21 mouse cellular contexts compared by ENCODE assay signal in the genomic region with DNA sequence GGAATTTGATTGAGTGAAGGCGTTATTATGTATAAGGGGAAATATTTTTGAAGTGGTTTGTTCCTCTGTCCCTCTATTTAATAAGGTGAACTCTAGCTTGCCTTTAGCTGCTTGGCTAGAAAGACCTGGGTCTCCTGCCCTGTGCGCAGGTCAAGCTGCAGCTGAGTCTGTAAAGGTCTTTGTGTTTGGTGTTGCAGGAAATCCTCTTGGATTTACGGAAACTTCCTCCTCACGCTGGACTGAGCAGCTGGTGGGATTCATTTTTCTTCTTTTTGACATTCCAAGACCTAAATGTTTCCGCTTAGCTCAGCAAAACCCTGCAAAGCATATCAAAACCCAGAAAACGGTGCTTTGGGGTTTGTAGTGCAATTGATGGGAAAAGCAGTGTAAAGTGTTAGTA.
DNase-seq lines count a peak whose midpoint lies in the region; ATAC-seq and TF ChIP-seq lines count a peak whose summit lies in the region.
"Had no signal": no experiment of that assay in that cellular context is flagged by ENCODE, and none has a peak within 500 bp of the region (broad histone marks: within the 10 kb centered on the region; RNA-seq: fewer than 3 reads in every experiment).

No protein-coding gene starts in this region.

- H3K9ac ChIP-seq in lung, embryonic 14.5 days: no peak overlapping the region
- no peak overlapping the region for H3K9ac ChIP-seq in midbrain, embryonic 13.5 days (replicated peaks)
- H3K9ac ChIP-seq: embryonic facial prominence, embryonic 13.5 days; forebrain, embryonic 15.5 days; heart, embryonic 15.5 days; liver, embryonic 13.5 days had no signal

- no peak overlapping the region for H3K27ac ChIP-seq in lung, embryonic 14.5 days (ENCODE audit: low read depth)
- H3K27ac ChIP-seq in midbrain, embryonic 13.5 days: no peak overlapping the region
- H3K27ac ChIP-seq: embryonic facial prominence, embryonic 13.5 days; forebrain, embryonic 15.5 days; heart, adult 2 months; heart, embryonic 15.5 days; layer of hippocampus, adult 2 months; liver, embryonic 13.5 days had no signal

- H3K4me1 ChIP-seq in lung, embryonic 14.5 days (ENCODE audit: insufficient read depth): peaks cover 10% of the 10 kb centered on the region
- peaks cover 34% of the 10 kb centered on the region for H3K4me1 ChIP-seq in midbrain, embryonic 13.5 days (replicated peaks)
- H3K4me1 ChIP-seq: liver, embryonic 13.5 days had no signal

- no peaks in the 10 kb centered on the region for H3K9me3 ChIP-seq in lung, embryonic 14.5 days (ENCODE audit: low read depth, low read length)
- H3K9me3 ChIP-seq in midbrain, embryonic 13.5 days: no peaks in the 10 kb centered on the region
- H3K9me3 ChIP-seq: embryonic facial prominence, embryonic 13.5 days; forebrain, embryonic 15.5 days; heart, embryonic 15.5 days; liver, embryonic 13.5 days had no signal

- no peaks in the 10 kb centered on the region for H3K36me3 ChIP-seq in lung, embryonic 14.5 days (ENCODE audit: insufficient read depth)
- no peaks in the 10 kb centered on the region for H3K36me3 ChIP-seq in midbrain, embryonic 13.5 days
- H3K36me3 ChIP-seq: embryonic facial prominence, embryonic 13.5 days; forebrain, embryonic 15.5 days; heart, embryonic 15.5 days; liver, embryonic 13.5 days had no signal

- 34% methylated on average over 6 of the region's 6 CpGs for WGBS in lung, embryonic 14.5 days
- 84% methylated on average over 6 of the region's 6 CpGs for WGBS in midbrain, embryonic 13.5 days

- ATAC-seq in lung, embryonic 14.5 days (ENCODE audit: insufficient read depth): no peak
- ATAC-seq in midbrain, embryonic 13.5 days: no peak
- ATAC-seq: forebrain, embryonic 15.5 days; hindbrain, embryonic 16.5 days; intestine, embryonic 16.5 days had no signal

- peak; percentile 19 for DNase-seq in adrenal gland, postnatal 14 days
- no peak for DNase-seq in adrenal gland, adult 18-20 months (ENCODE audit: low spot score in 2 of 2)
- DNase-seq in lung, embryonic 14.5 days: peak; percentile 70
- DNase-seq in lung, postnatal 25 days (ENCODE audit: low spot score): no peak
- peak; percentile 62 for DNase-seq in kidney, postnatal 14 days
- DNase-seq in mesoderm, embryonic 11.5 days (ENCODE audit: low read depth, low spot score): peak; percentile 28
- DNase-seq: cerebellum, adult 8-10 months; gastrocnemius, postnatal 14 days; heart, adult 2 months; layer of hippocampus, postnatal 36 days; liver, embryonic 13.5 days; lung, postnatal 14 days; right cerebral cortex, postnatal 4 days; thymus, postnatal 14 days had no signal

- H3K27me3 ChIP-seq in lung, embryonic 14.5 days (ENCODE audit: insufficient read depth, low read length): no peaks in the 10 kb centered on the region
- no peaks in the 10 kb centered on the region for H3K27me3 ChIP-seq in midbrain, embryonic 13.5 days
- H3K27me3 ChIP-seq: embryonic facial prominence, embryonic 13.5 days; forebrain, embryonic 15.5 days; heart, embryonic 15.5 days; liver, embryonic 13.5 days had no signal

- no peak for TF ChIP-seq CTCF in lung, embryonic 14.5 days (IDR thresholded peaks at IDR 0.05; ENCODE audit: low read depth)

- H3K4me3 ChIP-seq in lung, embryonic 14.5 days (ENCODE audit: low read depth, low read length): no peak overlapping the region
- no peak overlapping the region for H3K4me3 ChIP-seq in midbrain, embryonic 13.5 days (replicated peaks)
- H3K4me3 ChIP-seq: embryonic facial prominence, embryonic 13.5 days; forebrain, embryonic 15.5 days; heart, adult 2 months; heart, embryonic 15.5 days; layer of hippocampus, adult 2 months; liver, embryonic 13.5 days had no signal

- no peak overlapping the region for H3K4me2 ChIP-seq in lung, embryonic 14.5 days
- H3K4me2 ChIP-seq in midbrain, embryonic 13.5 days (replicated peaks): no peak overlapping the region
- H3K4me2 ChIP-seq: embryonic facial prominence, embryonic 13.5 days; forebrain, embryonic 15.5 days; heart, embryonic 15.5 days; liver, embryonic 13.5 days had no signal

Comparison
In these comparisons a context has a peak if more than half of its experiments do, and no peak if none do; other contexts are left out.
1. DNase-seq: peak in adrenal gland, postnatal 14 days (single experiment), lung, embryonic 14.5 days (single experiment), kidney, postnatal 14 days (single experiment) and mesoderm, embryonic 11.5 days (single experiment); none in adrenal gland, adult 18-20 months (0 of 2) and lung, postnatal 25 days (single experiment).